Mouse (Mus musculus): ENCODE data around the gene Rgl1. TPM values are rescaled to one million over a fixed set of nuclear protein-coding genes. Genes with fewer than 3 reads are reported as not detected.

Rgl1 gene
- polyA plus RNA-seq, 1 experiment = 73.2 TPM

DNA sequence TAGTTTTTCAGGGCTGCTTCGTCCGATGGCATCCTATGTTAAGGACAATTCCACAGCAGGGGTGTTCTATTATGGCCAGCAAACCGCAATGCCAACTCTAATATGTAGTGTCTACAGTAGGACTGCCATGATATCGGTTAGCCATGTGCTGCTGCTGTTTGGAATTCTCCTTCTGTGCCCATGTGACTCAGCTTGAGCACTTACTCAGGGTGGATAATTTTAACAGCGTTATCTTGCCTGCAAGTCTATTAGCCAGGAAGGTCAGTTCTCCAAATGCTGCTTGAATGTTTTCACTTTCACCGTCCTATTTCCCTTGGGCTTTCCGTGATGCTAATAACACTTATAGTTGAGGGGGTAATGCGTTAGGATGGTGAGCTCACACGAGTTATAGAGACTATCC lies 240.0 kb downstream of the Rgl1 start:
- 81% methylated on average over 9 of the region's 9 CpGs for WGBS
- H3K4me1 ChIP-seq (ENCODE audit: control insufficient read depth, insufficient read depth, low read length) = no peaks in the 10 kb centered on the region
- TF ChIP-seq POLR2A (IDR thresholded peaks at IDR 0.05; ENCODE audit: low read depth, low read length) = no peak
- TF ChIP-seq CTCF (conservative IDR thresholded peaks at IDR 0.05; ENCODE audit: insufficient read depth, insufficient read length, low read depth, low read length) = no peak
- no peak for DNase-seq
- no peak overlapping the region for H3K4me3 ChIP-seq (ENCODE audit: insufficient read depth, low read depth, low read length)
- peaks cover 11% of the 10 kb centered on the region for H3K36me3 ChIP-seq (ENCODE audit: control insufficient read depth, insufficient read depth, low read length)
- no peaks in the 10 kb centered on the region for H3K27me3 ChIP-seq (replicated peaks; ENCODE audit: control insufficient read depth, insufficient read depth, low read length)
- no peak overlapping the region for H3K27ac ChIP-seq (ENCODE audit: insufficient read depth, low read depth, low read length)

DNA sequence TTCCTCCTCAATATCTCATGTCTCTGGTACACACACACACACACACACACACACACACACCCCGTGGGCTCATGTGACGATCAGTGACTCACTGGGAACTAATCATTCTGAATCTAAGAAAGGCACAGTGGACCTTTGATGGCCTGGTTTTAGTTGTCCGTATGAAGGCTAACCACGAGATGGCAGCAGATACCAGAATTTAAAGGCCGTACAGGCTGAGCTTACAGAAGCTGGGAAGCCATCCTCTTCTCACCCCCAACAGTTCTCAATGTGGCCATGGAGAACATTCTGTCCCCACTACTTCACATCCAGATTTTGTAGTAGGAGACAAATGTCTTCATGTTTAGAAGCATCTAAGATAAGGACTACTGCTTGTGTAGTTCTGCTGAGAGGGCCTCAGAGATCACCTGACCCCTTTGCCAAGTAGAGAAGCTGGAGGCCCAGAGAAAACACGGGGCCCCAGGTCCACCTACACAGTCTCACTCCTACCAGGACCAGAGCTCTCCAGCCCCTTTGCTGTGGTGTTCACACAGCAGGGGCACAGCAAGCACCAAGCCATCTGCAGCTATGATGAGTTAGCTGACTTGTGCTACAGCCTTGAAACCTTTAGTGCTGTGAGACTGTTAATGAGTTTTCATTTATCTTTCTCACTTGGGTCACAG lies 241.0 kb downstream of the Rgl1 start:
- DNase-seq = peak; percentile 78
- no peaks in the 10 kb centered on the region for H3K27me3 ChIP-seq (replicated peaks; ENCODE audit: control insufficient read depth, insufficient read depth, low read length)
- no peak overlapping the region for H3K27ac ChIP-seq (ENCODE audit: insufficient read depth, low read depth, low read length)
- WGBS = 23% methylated on average over 6 of the region's 6 CpGs
- H3K4me3 ChIP-seq (ENCODE audit: insufficient read depth, low read depth, low read length) = no peak overlapping the region
- H3K4me1 ChIP-seq (ENCODE audit: control insufficient read depth, insufficient read depth, low read length) = no peaks in the 10 kb centered on the region
- peaks cover 14% of the 10 kb centered on the region for H3K36me3 ChIP-seq (ENCODE audit: control insufficient read depth, insufficient read depth, low read length)
- TF ChIP-seq POLR2A (IDR thresholded peaks at IDR 0.05; ENCODE audit: low read depth, low read length) (no peak), CTCF (conservative IDR thresholded peaks at IDR 0.05; ENCODE audit: insufficient read depth, insufficient read length, low read depth, low read length) (peak; percentile 77)

DNA sequence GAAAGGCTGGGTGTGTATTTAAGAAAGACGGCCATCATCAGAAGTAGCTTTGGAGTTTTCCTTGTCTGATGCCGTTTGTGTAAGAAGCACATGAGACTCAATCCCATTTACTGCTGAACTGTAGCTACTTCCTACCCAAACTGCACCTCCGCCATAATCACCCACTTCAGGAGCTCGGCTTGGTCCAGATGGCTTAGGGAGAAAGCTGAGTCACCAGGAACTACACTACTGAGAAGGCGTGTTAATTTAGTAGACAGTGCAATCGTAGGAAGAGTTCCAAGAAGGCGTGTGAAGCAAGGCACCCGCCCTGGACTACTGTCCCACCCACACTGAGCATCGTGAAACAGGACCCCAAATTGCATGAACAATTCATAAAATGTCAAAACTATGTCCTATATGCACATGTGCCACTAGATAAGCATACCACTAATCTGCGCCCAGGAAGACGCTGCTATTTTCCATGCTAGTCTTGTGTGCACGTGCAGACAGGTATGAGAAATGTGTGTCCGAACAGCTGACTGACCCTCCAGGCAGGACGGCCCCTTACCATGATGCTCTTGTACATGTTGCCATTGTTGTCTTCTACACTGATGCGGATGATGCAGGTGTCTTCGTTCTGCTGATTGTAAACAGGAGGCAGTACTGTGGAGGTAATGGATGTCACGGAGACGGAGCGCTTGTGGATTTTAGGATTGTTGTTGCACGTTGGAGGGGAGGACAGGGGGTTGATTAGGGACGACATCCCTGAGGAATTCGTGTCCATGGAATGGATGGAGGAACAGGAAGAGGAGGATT lies 241.9 kb downstream of the Rgl1 start:
- Histone ChIP-seq H3K4me3 (ENCODE audit: insufficient read depth, low read depth, low read length) (no peak overlapping the region), H3K4me1 (ENCODE audit: control insufficient read depth, insufficient read depth, low read length) (no peaks in the 10 kb centered on the region), H3K36me3 (ENCODE audit: control insufficient read depth, insufficient read depth, low read length) (peaks cover 14% of the 10 kb centered on the region), H3K27me3 (replicated peaks; ENCODE audit: control insufficient read depth, insufficient read depth, low read length) (no peaks in the 10 kb centered on the region), H3K27ac (ENCODE audit: insufficient read depth, low read depth, low read length) (no peak overlapping the region)
- TF ChIP-seq POLR2A (IDR thresholded peaks at IDR 0.05; ENCODE audit: low read depth, low read length) (no peak), CTCF (conservative IDR thresholded peaks at IDR 0.05; ENCODE audit: insufficient read depth, insufficient read length, low read depth, low read length) (no peak)
- no peak for DNase-seq
- WGBS = 84% methylated on average over 22 of the region's 22 CpGs

DNA sequence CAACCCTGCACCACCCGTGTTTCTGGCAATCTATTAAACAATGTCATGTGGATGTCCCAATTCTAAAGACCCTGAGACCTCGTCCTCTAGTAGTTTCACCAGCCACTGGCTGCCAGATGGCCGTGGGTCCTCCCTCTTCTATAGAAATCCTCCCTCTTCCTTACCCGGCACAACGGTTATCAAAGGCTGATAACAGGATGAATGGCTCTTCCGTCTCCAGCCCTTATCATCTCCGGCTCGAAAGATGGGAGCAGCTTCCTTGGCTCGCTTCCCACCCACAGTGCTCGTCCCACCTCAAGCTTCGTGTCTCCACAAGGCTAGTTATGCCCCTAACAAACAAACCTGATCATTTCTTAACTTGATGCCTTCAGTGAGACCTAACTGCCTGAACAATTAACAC lies 242.9 kb downstream of the Rgl1 start:
- H3K4me1 ChIP-seq (ENCODE audit: control insufficient read depth, insufficient read depth, low read length) = no peaks in the 10 kb centered on the region
- H3K4me3 ChIP-seq (ENCODE audit: insufficient read depth, low read depth, low read length) = no peak overlapping the region
- no peak for TF ChIP-seq POLR2A (IDR thresholded peaks at IDR 0.05; ENCODE audit: low read depth, low read length)
- TF ChIP-seq CTCF (conservative IDR thresholded peaks at IDR 0.05; ENCODE audit: insufficient read depth, insufficient read length, low read depth, low read length) = no peak
- DNase-seq = no peak
- no peaks in the 10 kb centered on the region for H3K27me3 ChIP-seq (replicated peaks; ENCODE audit: control insufficient read depth, insufficient read depth, low read length)
- WGBS = 74% methylated on average over 11 of the region's 11 CpGs
- H3K27ac ChIP-seq (ENCODE audit: insufficient read depth, low read depth, low read length) = no peak overlapping the region
- peaks cover 11% of the 10 kb centered on the region for H3K36me3 ChIP-seq (ENCODE audit: control insufficient read depth, insufficient read depth, low read length)

DNA sequence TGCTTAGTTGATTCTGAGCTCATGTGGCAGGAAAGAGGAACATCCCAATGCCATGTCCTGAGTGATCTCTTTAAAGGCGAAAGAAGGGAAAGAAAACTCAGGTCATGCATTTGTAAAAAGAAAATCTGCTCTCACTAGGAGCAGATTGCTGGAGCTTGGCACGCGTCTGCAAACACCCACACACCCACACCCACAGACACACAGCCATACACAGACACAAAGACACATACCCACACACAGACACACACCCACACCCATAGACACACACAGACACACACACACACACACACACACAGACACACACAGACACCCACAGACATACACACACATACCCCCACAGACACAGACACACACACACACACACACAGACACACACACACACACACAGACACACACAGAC lies 243.9 kb downstream of the Rgl1 start:
- TF ChIP-seq POLR2A (IDR thresholded peaks at IDR 0.05; ENCODE audit: low read depth, low read length) (no peak), CTCF (conservative IDR thresholded peaks at IDR 0.05; ENCODE audit: insufficient read depth, insufficient read length, low read depth, low read length) (no peak)
- no peak overlapping the region for H3K27ac ChIP-seq (ENCODE audit: insufficient read depth, low read depth, low read length)
- H3K4me1 ChIP-seq (ENCODE audit: control insufficient read depth, insufficient read depth, low read length) = no peaks in the 10 kb centered on the region
- no peak for DNase-seq
- WGBS = 95% methylated on average over 3 of the region's 3 CpGs
- H3K27me3 ChIP-seq (replicated peaks; ENCODE audit: control insufficient read depth, insufficient read depth, low read length) = no peaks in the 10 kb centered on the region
- H3K36me3 ChIP-seq (ENCODE audit: control insufficient read depth, insufficient read depth, low read length) = peaks cover 12% of the 10 kb centered on the region
- no peak overlapping the region for H3K4me3 ChIP-seq (ENCODE audit: insufficient read depth, low read depth, low read length)

DNA sequence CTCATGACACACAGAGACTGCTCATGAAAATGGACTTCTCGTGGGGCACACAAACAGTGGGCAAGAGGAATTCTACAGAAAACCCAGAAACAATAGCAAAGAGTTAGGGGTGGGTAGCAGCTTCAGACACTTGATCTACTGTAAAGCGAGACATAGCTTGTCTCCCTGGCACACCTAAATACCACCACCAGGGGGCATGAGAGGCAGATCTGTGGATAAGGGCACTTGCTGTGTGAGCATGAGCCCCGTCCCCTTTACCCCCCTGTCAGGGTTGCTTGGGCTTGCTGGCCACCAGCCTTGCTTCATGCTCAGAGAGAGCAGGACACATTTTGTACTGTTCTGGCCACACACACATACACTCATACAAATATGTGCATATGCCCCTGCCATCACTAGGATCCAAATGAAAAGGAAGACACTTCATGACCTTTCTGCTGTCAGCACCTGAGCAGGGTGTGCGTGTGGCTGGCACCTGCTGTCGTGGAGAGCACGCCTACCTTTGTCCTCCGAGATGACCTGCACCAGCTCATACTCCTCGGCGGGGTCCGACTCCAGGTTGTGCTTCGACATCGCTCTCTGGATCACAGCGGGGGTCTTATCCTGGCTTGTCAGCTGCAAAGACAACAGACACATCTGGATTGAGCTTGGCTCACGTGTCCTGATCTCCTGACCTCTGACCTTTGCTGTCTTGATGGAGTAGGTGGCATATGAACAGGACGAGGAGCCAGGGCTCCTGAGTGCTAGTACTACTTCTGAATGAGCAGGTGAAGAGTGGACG lies 245.2 kb downstream of the Rgl1 start:
- H3K27me3 ChIP-seq (replicated peaks; ENCODE audit: control insufficient read depth, insufficient read depth, low read length) = no peaks in the 10 kb centered on the region
- DNase-seq = peak; percentile 76
- TF ChIP-seq CTCF (conservative IDR thresholded peaks at IDR 0.05; ENCODE audit: insufficient read depth, insufficient read length, low read depth, low read length) = peak; percentile 67
- no peak for TF ChIP-seq POLR2A (IDR thresholded peaks at IDR 0.05; ENCODE audit: low read depth, low read length)
- no peaks in the 10 kb centered on the region for H3K4me1 ChIP-seq (ENCODE audit: control insufficient read depth, insufficient read depth, low read length)
- H3K27ac ChIP-seq (ENCODE audit: insufficient read depth, low read depth, low read length) = no peak overlapping the region
- no peak overlapping the region for H3K4me3 ChIP-seq (ENCODE audit: insufficient read depth, low read depth, low read length)
- WGBS = 75% methylated on average over 16 of the region's 16 CpGs
- H3K36me3 ChIP-seq (ENCODE audit: control insufficient read depth, insufficient read depth, low read length) = peaks cover 17% of the 10 kb centered on the region

DNA sequence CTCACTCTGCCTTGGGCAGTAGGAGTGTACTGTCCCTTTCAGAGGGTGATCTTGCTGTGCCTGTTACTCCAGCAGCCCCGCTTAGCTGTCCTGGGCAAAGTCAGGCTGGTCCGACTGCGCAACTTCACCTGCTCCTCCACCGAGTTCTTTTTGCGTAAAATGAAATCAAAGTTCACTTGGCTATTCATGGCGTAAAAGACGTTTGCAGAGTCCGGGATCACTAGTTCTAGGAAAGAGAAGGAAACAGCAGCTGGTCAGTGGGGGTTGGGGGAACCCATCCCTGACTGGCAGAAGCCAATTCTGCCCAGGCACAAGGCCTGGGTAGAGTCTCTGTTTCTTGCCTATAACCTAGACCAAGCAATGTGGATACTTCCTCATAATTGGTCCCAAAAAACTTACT lies 247.2 kb downstream of the Rgl1 start:
- H3K4me1 ChIP-seq (ENCODE audit: control insufficient read depth, insufficient read depth, low read length) = no peaks in the 10 kb centered on the region
- TF ChIP-seq POLR2A (IDR thresholded peaks at IDR 0.05; ENCODE audit: low read depth, low read length) = no peak
- TF ChIP-seq CTCF (conservative IDR thresholded peaks at IDR 0.05; ENCODE audit: insufficient read depth, insufficient read length, low read depth, low read length) = no peak
- WGBS = 56% methylated on average over 8 of the region's 8 CpGs
- H3K4me3 ChIP-seq (ENCODE audit: insufficient read depth, low read depth, low read length) = no peak overlapping the region
- no peaks in the 10 kb centered on the region for H3K27me3 ChIP-seq (replicated peaks; ENCODE audit: control insufficient read depth, insufficient read depth, low read length)
- no peak overlapping the region for H3K27ac ChIP-seq (ENCODE audit: insufficient read depth, low read depth, low read length)
- H3K36me3 ChIP-seq (ENCODE audit: control insufficient read depth, insufficient read depth, low read length) = peaks cover 14% of the 10 kb centered on the region
- peak; percentile 86 for DNase-seq
